24 mouse cellular contexts compared by ENCODE assay signal in the genomic region with DNA sequence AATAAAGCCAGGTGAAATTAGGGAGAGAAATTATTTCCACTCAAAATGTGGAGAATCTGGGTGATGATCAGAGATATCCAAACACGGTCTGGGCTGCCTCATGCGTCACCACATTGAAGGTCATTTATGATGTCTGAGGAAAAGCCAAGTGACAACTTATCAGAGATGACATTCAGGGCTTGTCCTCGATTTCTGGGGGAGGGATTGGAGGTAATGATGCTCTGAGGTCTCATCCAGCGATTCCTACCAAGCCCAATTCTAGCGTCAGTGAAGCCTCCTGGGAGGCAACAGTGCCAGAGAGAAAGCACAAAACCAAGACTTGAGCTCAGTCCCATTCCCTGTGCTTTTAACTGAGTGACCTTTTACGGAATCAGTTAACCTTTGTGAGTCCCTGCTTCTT.
"Had no signal": no experiment of that assay in that cellular context is flagged by ENCODE, and none has a peak within 500 bp of the region (broad histone marks: within the 10 kb centered on the region; RNA-seq: fewer than 3 reads in every experiment).

No protein-coding gene starts in this region.

- DNase-seq: gastrocnemius, postnatal 10 days; gastrocnemius, postnatal 25 days; heart, adult 18-20 months; heart, postnatal 10 days; heart, postnatal 4 days; kidney, adult 18-20 months; kidney, adult 8-10 months; kidney, postnatal 10 days; kidney, postnatal 25 days; kidney, postnatal 4 days; liver; liver, embryonic 13.5 days; liver, postnatal 0 days had no signal

- H3K4me3 ChIP-seq: heart, embryonic 10.5 days; heart, embryonic 12.5 days; hindbrain, embryonic 10.5 days; hindbrain, embryonic 12.5 days; intestine, embryonic 15.5 days; layer of hippocampus, adult 2 months; left cerebral cortex, adult 2 months; limb, embryonic 10.5 days; limb, embryonic 12.5 days; liver, embryonic 13.5 days; liver, embryonic 15.5 days had no signal

- H3K4me1 ChIP-seq: heart, embryonic 10.5 days; heart, embryonic 12.5 days; hindbrain, embryonic 10.5 days; hindbrain, embryonic 12.5 days; intestine, embryonic 15.5 days; limb, embryonic 10.5 days; limb, embryonic 12.5 days; liver, embryonic 13.5 days; liver, embryonic 15.5 days had no signal

- H3K27ac ChIP-seq: heart, embryonic 10.5 days; hindbrain, embryonic 10.5 days; hindbrain, embryonic 12.5 days; hindbrain, embryonic 14.5 days; intestine, embryonic 15.5 days; layer of hippocampus, adult 2 months; left cerebral cortex, adult 2 months; limb, embryonic 10.5 days; limb, embryonic 12.5 days; liver, embryonic 13.5 days; liver, embryonic 15.5 days had no signal

- H3K27me3 ChIP-seq: heart, embryonic 12.5 days; hindbrain, embryonic 12.5 days; intestine, embryonic 15.5 days; limb, embryonic 12.5 days; liver, embryonic 13.5 days; liver, embryonic 15.5 days had no signal
